Mouse (Mus musculus): ENCODE measurements around the gene Trp53rkb. TPM values are rescaled to one million over a fixed set of nuclear protein-coding genes. Genes with fewer than 3 reads are reported as not detected.

The Trp53rkb gene
- total RNA-seq, 4 experiments from 2014 or later: 4.9 to 7.6 (median 6.4) TPM

DNA sequence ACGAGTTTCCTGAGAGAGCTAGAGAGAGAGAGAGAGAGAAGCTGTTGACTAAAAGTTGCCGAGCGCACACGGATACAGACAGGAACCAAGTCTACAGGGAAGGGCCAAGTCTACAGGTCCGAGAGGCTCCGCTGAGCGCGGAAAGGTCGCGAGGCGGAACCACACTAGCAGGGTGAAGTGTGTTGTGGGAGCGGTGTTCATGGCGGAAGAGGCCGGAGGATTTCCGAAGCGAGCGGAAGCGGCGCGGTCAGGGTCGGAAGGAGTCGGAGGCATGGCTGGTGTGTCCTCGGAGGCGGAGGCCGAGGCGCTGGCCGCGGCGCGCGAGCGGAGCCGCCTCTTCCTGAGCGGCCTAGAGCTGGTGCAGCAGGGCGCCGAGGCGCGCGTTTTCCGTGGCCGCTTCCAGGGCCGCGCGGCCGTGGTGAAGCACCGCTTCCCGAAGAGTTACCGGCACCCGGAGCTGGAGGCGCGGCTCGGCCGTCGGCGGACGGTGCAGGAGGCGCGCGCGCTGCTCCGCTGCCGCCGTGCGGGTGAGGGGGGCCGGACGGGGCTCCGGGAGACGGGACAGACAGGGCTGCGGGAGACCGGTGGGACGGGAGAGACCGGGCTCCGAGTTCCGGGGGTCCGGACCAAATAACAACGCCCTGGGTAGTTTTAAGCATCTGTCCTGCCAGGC, 1.3 kb downstream of the Trp53rkb start:
- DNase-seq (ENCODE audit: low spot score in 2 of 2): peak; percentile 64 to 79

DNA sequence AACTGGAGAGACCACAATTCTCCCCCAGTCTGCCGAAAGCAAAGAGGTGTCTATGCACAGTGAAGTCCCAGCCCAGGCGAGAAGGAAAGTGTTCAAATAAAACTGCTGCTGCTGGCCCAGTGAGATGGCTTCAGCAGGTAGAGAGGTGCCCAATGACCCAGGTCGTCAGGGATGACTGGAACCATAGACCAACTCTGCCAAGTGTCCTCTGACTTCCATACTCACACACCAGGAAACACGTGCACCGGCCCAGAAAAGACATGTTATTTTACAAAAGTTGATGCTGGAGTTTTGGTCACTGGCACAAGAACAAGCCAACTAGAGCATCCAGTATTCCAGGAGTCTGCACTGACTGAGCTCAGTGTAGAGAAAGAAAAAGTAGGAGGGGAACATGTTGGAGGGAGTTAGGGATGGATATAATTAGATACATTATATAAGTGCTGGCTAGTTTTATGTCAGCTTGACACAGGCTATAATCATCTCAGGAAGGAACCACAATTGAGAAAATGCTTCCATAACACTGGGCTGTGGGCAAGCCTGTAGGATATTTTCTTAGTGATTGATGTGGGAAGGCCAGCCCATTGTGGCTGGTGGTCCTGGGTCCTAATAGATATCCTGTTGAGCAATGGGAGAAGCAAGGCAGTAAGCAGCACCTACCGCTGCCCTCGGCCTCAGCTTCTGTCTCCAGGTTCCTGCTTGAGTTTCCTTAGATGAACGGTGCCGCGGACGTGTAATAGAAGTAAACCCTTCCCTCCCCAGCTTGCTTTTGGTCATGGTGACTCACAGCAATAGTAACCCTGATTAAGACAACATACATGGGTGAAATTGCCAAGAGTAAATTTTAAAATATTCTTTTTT, 7.5 kb downstream of the Trp53rkb start:
- no peak for DNase-seq (ENCODE audit: low spot score in 2 of 2)

DNA sequence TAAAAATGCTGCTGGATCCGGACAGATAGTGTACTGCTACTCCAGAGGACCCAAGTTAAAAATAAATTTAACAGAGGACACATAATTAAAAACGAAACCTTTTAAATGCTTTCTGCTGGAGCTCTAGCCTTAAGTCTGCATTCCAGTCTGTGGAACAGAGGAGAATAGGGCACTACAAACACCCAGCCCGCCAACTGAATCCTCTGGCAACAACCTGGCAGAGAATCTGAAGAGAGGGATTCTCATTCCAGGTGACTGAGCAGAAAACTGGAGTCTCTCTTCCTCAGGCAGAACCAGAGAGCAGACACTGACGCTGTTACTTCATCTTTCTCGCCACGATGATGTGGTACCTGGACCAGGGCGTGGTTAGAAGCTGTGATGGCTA, 8.1 kb downstream of the Trp53rkb start:
- no peak for DNase-seq (ENCODE audit: low spot score in 2 of 2)

DNA sequence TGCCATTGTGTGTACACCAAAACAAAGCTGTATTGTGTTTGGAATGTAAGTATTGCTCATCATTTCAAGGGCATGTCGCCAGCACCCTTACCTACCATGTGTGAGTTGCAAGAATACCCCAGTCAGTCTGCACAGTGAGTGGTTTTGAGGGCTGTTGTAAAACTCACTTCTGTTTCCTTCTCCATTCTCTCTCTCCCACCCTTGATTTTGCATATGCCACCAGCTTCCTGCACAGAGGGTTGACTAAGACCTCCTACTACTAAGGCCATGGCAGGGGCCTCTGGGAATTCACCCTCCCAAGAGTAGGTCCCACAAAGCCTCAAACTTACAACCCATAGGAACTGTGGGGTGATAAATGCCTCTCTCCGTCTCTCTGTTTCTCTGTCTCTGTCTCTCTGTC, 9.1 kb downstream of the Trp53rkb start:
- DNase-seq (ENCODE audit: low spot score in 2 of 2): no peak

DNA sequence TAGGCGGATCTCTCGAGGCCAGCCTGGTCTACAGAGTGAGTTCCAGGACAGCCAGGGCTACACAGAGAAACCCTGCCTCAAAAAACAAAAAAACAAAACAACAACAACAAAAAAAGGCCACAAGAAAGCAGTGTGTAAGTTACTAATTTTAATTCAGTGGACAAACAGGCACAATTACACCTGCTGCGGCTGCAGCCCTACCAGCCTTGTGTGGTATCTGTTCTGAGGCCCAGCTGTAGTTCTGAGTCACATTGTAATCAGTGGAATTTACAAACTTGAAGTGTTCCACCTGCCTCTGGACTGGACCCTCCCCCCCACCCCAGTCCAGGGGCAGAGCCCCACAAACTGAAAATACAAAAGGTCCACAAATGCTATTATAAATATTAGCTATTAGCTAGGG, 11.0 kb downstream of the Trp53rkb start:
- no peak for DNase-seq (ENCODE audit: low spot score in 2 of 2)

DNA sequence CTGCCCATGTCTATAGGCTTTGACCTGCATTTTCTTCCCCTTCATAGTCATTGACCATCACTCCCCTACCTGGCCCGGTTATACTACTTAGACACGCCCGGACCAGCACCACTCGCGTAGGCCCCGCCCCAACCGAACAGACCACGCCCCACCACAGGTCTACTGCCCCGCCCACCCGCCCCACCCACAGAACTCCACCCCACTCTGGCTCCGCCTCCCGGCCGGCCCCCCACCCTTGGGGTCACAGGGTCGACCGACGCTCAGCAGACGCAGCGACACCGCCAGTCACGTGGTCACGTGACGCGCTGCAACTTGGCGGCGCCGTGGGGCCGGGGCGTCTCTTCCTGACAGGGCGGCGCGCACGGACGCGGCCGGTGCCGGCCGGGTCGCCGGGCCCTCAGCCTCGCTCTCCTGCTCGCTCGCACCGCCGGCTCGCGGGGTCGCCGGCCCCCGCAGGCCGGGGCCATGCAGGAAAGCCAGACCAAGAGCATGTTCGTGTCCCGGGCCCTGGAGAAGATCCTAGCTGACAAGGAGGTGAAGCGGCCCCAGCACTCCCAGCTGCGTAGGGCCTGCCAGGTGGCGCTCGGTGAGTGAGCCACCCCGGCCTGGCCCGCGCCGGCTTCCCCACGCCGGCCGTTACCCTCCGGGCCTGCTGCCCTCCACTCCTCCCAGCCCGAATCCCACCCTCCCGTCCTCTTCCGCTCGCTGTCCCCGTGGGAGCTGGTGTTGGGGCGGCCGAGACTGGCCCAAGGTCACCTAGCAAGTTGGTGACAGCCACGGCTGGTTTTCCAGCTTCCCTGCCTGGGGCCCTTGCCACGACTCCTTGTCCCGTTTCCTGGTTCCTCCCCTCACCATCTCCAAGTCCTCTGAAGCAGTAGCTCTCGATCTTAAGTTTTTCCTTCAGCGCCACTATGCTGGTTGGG, 13.2 kb downstream of the Trp53rkb start, which contains the start of gene Arfgef2:
Gene Arfgef2, plus strand, starts transcription at position 339 of the 923 bp plus-strand sequence.
- DNase-seq (ENCODE audit: low spot score in 2 of 2): peak; percentile 78 to 82

DNA sequence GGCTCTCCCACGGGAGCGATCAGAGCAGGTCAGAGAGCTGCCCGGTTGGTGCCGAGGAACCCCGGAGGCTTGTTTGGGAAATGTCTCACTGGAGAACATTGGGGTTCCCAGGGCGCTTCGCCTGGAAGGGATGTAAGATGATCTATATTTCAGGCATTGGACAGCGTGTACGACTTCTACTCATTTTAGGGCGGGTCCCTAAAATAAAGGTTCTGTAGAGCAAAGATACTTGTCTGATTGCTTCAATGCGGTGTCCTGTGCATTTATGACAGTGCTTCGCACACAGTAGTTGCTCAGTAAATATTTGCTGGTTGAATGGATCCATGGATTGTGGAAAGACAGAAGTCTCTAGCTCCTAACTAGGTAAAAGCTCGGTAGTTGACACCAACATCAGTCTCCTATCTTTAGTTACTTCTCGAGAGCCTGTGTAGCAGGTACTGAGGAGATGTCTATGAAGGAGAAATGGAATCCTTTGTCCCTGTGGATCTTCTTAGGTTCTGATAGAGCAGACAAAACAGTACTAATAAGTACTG, 13.9 kb downstream of the Trp53rkb start:
- no peak for DNase-seq (ENCODE audit: low spot score in 2 of 2)

DNA sequence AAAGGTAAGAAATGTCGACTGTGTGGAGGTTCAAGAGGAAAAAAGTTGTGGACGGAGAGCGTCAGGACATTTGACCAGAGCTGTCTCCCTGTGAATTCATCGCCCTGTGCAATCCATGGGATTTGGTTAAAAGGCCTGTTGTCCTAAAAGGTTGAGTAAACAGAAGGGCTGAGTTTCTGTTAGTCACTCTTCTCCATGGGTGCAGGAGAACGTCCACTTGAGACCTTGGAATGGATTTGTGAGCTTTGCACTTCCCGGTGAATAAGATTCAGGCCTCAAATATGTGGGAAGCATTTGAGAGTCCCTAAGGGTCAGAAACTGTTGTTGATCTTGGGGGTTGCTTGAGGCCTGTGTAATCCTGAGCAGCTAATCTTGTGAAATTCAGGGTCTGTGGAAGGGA, 14.5 kb downstream of the Trp53rkb start:
- no peak for DNase-seq (ENCODE audit: low spot score in 2 of 2)

DNA sequence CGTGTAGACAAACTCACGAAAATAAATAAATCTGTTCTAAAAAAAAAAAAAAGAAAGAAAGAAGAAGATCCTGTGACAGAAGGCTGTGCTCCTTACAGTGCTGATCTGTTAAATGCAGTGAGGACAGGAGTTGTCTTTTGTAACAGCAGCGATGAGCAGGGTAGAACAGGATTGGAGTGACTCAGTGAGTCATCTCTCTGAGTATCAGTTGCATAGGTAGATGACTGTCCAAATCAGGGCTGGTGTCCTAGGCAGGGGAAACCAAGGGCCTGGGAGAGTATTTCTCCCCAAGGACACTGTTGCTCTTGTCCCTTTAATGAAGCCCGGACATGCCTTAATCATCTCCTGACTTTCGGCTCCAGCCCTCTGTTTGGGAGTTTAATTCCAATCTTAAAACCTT, 17.2 kb downstream of the Trp53rkb start:
- DNase-seq (ENCODE audit: low spot score in 2 of 2): no peak

DNA sequence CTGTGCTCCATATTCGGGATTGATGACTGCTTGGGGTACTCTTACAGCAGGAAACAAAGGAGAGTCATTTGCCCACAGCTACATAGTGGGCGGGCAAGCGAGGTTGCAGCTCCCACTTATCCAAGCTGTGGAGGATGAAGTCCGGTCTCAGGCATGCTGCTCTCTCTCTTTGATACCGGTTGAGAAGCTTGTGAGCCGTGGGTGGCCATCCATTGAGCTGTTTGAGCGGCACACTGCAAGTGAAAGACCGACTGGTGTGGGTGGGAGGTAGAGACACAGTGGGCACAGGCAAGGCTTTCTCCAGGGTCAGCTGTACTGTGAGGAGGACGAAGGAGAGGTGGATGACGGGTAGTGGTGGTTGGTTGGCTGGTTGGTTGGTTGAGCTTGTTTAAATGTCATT, 18.5 kb downstream of the Trp53rkb start:
- DNase-seq (ENCODE audit: low spot score in 2 of 2): no peak

DNA sequence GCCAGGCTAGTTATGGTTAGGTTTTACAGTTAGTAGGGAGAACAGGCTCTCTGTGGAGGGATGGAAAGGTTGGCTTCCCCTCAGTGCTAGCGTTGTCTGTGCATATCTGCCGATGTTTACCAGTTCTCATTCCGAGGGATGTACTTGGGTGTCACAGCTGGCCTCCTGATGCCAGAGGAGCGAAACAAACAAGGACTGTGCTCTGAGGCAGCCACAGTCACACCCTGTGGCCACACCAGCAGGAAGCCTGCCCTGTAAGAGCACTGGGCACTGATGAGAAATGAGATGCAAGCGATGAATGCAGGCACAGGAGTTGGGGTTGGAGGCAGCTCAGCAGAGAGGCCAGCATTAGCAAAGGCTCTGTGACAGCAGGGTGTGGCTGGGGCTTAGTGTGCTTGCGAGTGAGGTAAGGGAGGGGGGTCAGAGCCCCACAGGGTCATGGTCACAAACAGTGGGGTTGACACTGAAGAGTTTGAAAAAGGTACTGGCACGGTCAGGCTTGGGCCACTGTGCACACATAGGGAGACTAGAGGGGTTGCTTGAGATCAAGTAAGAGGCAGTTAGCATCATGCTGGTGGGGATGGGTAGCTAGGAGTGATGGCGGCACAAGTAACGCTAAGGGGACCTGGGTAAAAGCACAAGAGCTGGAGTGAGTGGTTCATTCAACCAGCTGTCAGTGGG, 26.3 kb downstream of the Trp53rkb start:
- no peak for DNase-seq (ENCODE audit: low spot score in 2 of 2)

DNA sequence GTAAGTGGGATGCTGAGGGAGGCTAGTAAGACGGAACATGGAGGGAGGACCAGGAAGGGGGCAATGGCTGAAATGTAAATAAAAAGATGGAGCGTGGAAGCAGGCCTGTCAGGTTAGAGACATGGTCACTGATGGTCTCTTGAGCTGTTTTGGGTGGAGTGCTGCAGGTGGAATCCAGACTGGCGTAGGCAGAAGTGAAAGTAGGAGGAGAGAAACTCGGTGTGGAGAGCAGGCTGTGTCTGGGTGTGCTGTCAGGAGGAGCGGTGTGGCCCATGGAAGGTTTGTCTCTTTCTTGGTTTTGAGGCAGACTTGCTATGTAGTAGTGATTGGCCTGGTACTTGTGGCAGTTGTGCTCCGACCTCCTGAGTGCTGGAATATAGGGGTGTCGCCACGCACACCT, 27.5 kb downstream of the Trp53rkb start:
- no peak for DNase-seq (ENCODE audit: low spot score in 2 of 2)

DNA sequence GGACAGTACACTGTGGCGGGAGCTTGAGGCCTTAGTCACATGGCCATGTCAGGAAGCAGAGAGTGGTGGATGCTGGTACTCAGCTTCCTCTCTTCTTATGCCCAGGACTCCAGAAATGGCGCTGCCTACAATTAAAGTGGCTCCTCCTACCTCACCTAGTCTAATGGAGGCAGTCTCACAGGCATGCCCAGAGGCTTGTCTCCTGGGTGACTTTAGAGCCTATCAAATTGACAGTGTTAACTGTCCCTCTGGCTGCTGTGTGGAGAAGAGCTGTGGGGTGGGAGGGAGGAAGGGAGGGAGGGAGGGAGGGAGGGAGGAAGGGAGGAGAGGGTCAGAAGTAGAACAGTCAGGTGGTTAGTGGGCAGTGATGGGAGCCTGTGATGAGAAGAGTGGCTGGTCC, 28.5 kb downstream of the Trp53rkb start:
- DNase-seq (ENCODE audit: low spot score in 2 of 2): no peak

DNA sequence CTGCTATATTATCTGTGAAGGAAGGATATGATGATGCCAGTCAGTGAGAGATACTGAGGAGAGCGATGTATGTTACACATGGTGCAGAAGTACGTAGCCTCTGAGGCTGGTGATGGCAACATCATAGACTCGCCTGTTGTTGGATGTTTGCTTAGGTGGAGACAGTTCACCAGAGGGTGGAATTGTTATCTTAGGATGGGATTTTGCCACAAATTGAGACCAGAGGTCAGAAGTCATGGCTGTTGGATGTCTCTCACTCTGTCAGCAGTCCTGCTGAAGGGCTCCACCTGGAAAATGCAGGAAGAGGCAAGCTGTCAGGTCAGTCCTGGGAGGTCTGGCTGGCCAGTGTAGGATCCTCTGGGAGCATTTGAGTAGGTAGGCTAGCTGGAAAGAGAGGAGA, 29.1 kb downstream of the Trp53rkb start:
- no peak for DNase-seq (ENCODE audit: low spot score in 2 of 2)

DNA sequence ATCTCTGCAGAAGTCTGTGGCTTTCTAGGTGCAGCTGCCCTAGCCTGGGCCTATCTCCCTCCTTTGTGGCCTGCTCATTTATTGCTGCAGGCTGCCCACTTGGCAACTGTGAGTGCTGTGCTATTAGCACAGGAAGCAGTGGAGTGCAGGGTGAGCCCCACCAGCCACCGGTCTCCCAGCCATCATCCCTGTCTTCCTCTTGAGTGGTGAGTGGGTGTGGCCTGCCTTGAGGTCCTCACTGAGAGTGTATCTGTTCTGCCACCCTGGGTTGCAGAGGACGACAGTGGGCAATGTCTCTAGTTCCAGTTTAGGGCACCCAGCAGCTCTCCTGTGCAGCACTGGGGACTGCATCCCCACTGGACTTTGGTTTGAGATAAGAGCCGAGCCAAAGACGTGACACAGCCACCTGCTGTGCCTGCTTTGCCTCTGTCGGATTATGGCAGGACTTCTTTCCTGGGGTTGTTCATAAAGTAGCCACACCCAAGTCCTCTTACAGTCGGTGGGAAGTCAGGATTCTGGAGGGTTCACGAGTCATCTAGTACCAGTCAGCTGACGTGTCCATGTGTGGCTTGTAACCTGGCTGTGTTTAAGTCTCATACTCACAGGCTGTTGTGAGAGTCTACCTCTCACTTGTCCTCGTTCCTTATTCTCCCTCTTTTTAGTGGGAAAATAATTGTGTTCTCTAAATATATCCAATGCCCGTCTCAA, 29.9 kb downstream of the Trp53rkb start:
- no peak for DNase-seq (ENCODE audit: low spot score in 2 of 2)

DNA sequence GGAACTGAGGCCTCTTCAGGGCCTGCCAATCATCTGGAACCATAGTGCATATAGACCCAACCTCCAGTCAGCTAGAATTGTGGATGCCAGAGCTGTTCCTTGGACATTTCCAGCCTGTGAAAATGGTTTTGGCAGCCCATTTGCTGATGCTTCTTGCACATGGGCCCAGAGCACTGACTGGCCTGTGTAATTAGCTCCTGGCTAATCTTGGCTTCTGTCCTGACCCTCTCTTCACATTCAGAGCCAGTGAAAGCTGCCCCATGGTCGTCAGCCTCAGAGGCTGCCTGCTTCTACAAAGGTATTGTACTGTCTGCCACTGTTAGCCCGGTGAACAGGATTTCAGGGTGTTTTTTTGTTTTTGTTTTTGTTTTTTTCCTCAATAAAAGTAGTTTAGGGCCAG, 30.6 kb downstream of the Trp53rkb start:
- no peak for DNase-seq (ENCODE audit: low spot score in 2 of 2)

DNA sequence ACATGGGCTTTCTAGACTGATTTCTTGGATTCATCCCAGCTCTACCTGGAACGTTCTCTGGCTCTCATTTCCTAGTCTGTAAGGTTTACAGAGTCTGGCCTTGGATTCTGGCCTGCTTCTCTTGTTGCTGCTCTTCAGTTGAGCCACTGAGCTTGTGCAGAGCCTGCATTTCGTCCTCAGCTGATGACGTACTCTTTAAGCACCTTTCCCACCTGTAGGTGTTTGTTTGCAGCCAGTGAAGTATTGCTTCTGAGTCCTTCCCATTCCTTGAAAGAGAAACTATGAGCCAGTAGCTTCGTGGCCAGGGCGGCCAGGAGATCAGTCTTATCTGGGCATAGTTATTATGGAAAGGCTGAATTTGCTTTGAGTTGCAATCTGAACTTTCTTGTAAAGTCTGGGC, 32.1 kb downstream of the Trp53rkb start:
- no peak for DNase-seq (ENCODE audit: low spot score in 2 of 2)

DNA sequence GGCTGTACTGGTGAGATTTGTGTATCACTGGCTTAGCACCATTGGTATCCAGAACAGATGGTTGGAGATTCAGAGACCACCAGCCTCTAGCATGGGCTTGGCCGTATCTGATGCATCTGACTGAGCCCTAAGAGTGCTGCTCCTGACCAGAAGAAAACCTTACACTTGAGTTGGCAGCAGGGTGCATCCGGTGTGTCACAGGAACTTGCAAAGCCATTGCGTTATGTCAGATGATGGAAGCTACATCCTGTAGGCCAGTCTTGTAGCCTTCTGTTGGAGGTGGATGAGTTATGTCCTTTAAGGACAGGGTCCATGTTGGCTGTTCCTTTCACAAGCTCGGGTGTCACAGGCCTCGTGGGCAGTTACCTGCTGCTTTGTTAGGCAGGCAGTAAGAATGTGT, 32.7 kb downstream of the Trp53rkb start:
- DNase-seq (ENCODE audit: low spot score in 2 of 2): no peak

DNA sequence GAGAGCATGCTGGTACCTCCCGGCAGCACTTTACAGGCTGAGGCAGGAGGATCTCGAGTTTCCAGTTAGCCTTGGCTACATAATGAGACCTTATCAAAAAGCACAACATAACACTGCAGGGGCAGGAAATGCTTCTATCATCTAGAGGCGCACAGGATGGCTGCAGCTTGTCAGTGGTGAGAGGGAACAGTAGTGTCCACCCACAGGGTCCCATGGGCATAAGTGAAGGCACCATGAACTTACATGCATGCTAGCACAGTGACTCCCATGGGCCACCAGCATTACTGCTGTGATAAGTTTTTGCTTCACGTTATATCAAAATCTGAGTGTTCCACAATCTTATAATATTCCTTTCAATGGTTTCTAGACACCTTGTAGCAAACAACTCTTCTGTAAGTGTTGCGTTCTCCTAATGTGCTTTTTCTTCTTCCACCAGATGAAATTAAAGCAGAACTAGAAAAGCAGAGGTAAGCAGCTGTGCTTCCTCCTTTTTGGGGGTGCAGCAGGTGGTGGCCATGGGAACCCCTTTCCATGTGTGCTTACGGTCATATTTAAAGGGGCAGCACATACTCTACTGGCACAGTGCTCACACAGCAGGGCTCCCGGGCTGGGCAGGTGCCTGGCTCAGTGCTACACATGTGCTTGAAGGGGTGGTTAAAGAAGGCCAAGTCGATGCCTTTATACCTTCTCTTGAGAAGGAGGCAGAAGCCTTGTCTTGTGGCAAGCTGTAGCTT, 34.3 kb downstream of the Trp53rkb start:
- no peak for DNase-seq (ENCODE audit: low spot score in 2 of 2)

DNA sequence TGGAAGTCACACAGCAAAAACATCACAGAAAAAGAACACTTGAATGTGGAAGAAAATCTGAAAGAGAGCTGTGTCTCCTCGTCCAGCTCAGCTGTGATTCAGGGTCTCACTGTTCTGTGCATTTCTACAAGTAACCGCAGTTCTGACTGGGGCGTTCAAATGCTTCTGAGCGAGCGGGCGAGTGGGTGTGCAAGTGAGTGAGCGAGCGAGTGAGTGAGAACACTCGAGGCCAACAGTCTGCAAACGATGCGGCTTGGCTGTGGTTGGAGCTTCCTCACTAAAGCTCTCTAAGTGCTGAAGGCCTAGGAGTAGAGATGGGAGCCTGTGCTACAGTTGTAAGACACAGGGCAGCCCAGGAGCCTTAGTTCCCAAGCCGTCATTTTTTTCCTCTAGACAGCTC, 36.0 kb downstream of the Trp53rkb start:
- DNase-seq (ENCODE audit: low spot score in 2 of 2): no peak

Measured in layer of hippocampus, adult 8-10 months (tissue).